36 mouse cellular contexts compared by ENCODE assay signal in the genomic region with DNA sequence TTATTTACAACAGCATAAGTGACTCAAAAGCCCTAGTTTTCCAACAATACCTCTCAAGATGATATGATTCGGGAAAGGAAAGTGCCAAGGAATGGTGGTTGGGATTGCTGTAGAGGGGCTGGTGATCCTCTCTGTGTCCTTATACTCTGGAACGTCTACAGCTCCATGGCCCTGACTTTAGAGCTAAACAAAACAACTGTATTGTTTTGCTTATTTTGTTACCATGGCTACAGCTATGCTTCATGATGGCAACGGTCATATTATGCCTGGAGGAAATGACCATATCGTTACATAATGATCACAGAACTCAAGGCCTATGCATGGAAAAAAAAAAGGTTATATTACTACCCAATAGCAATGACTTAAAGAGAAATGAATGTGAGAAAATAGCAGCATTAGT.
"Had no signal": no experiment of that assay in that cellular context is flagged by ENCODE, and none has a peak within 500 bp of the region (broad histone marks: within the 10 kb centered on the region; RNA-seq: fewer than 3 reads in every experiment).

No protein-coding gene starts in this region.

- H3K27me3 ChIP-seq: heart, embryonic 12.5 days; heart, embryonic 13.5 days; heart, embryonic 15.5 days; hindbrain, embryonic 12.5 days; hindbrain, embryonic 13.5 days; hindbrain, embryonic 15.5 days; intestine, embryonic 15.5 days; kidney, embryonic 15.5 days had no signal

- H3K4me3 ChIP-seq: heart, adult 2 months; heart, embryonic 10.5 days; heart, embryonic 12.5 days; heart, embryonic 13.5 days; heart, embryonic 15.5 days; hindbrain, embryonic 10.5 days; hindbrain, embryonic 12.5 days; hindbrain, embryonic 13.5 days; hindbrain, embryonic 15.5 days; intestine, embryonic 15.5 days; kidney, embryonic 15.5 days; layer of hippocampus, adult 2 months had no signal

- H3K9ac ChIP-seq: heart, embryonic 12.5 days; heart, embryonic 13.5 days; heart, embryonic 15.5 days; hindbrain, embryonic 12.5 days; hindbrain, embryonic 13.5 days; hindbrain, embryonic 14.5 days; hindbrain, embryonic 15.5 days; intestine, embryonic 15.5 days; kidney, embryonic 15.5 days had no signal

- H3K9me3 ChIP-seq: heart, embryonic 10.5 days; heart, embryonic 12.5 days; heart, embryonic 13.5 days; heart, embryonic 15.5 days; hindbrain, embryonic 10.5 days; hindbrain, embryonic 12.5 days; hindbrain, embryonic 13.5 days; hindbrain, embryonic 15.5 days; intestine, embryonic 15.5 days; kidney, embryonic 15.5 days had no signal

- ATAC-seq: hindbrain, embryonic 16.5 days; hindbrain, postnatal 0 days; inflammation-experienced regulatory T-cells, adult 6 months; intestine, embryonic 15.5 days; intestine, embryonic 16.5 days; intestine, postnatal 0 days had no signal

- H3K4me2 ChIP-seq: heart, embryonic 11.5 days; heart, embryonic 12.5 days; heart, embryonic 13.5 days; heart, embryonic 15.5 days; hindbrain, embryonic 12.5 days; hindbrain, embryonic 13.5 days; hindbrain, embryonic 14.5 days; hindbrain, embryonic 15.5 days; intestine, embryonic 15.5 days; kidney, embryonic 15.5 days had no signal

- H3K36me3 ChIP-seq: heart, embryonic 10.5 days; heart, embryonic 12.5 days; heart, embryonic 13.5 days; heart, embryonic 15.5 days; hindbrain, embryonic 10.5 days; hindbrain, embryonic 12.5 days; hindbrain, embryonic 13.5 days; hindbrain, embryonic 15.5 days; intestine, embryonic 15.5 days; kidney, embryonic 15.5 days had no signal

- DNase-seq: heart, adult 18-20 months; heart, adult 2 months; heart, postnatal 10 days; heart, postnatal 14 days; heart, postnatal 36 days; heart, postnatal 4 days; kidney, adult 11 months; kidney, adult 18-20 months; kidney, adult 2 months; kidney, adult 8-10 months; kidney, adult 9 months; kidney, postnatal 10 days; kidney, postnatal 14 days; kidney, postnatal 25 days; kidney, postnatal 36 days; kidney, postnatal 4 days; layer of hippocampus, adult 9-11 months had no signal

- H3K27ac ChIP-seq: heart, adult 2 months; heart, embryonic 13.5 days; heart, embryonic 15.5 days; hindbrain, embryonic 10.5 days; hindbrain, embryonic 12.5 days; hindbrain, embryonic 13.5 days; hindbrain, embryonic 14.5 days; hindbrain, embryonic 15.5 days; hindbrain, postnatal 0 days; intestine, embryonic 15.5 days; kidney, embryonic 15.5 days; kidney, postnatal 0 days; layer of hippocampus, adult 2 months had no signal

- H3K4me1 ChIP-seq: heart, embryonic 13.5 days; heart, embryonic 15.5 days; hindbrain, embryonic 10.5 days; hindbrain, embryonic 12.5 days; hindbrain, embryonic 13.5 days; hindbrain, embryonic 15.5 days; intestine, embryonic 15.5 days; kidney, embryonic 15.5 days had no signal
